Mouse (Mus musculus) forebrain, embryonic 11.5 days (tissue): Measurements from ENCODE around the gene Tnni1. TPM values are rescaled to one million over a fixed set of nuclear protein-coding genes. Genes with fewer than 3 reads are reported as not detected.

Experiments used
- ATAC-seq: fragments of 200-750 bp; cut with Nextera tagmentation; replicated peaks from 2 replicates; pipeline ENCODE4 v1.8.0; 2017; ENCODE audit warnings: moderate TSS enrichment; ENCODE audit not compliant: low FRiP score
- DNase-seq: peaks from one replicate; pipeline ENCODE4 v3.0.0-alpha.2; 2017; ENCODE audit warnings: low spot score
- H3K27ac ChIP-seq: fragments of 300-500 bp; sonication (generic); 2 replicates; pipeline ENCODE4 v1.5.1; 2014; ENCODE audit warnings: low read depth, low read length
- H3K27me3 ChIP-seq: fragments of 300-500 bp; sonication (generic); 2 replicates; pipeline ENCODE4 v1.6.1; 2014; ENCODE audit warnings: mild to moderate bottlenecking, low read length, mixed read lengths; ENCODE audit not compliant: control insufficient read depth, insufficient read depth
- H3K36me3 ChIP-seq: fragments of 300-500 bp; sonication (generic); 2 replicates; pipeline ENCODE4 v1.6.1; 2014; ENCODE audit warnings: mild to moderate bottlenecking, low read length, moderate library complexity, mixed read lengths; ENCODE audit not compliant: control insufficient read depth, insufficient read depth
- H3K4me1 ChIP-seq: fragments of 300-500 bp; sonication (generic); replicated peaks from 2 replicates; pipeline ENCODE4 v1.6.1; 2014; ENCODE audit warnings: low read length, mixed read lengths; ENCODE audit not compliant: control insufficient read depth, insufficient read depth
- H3K4me2 ChIP-seq: fragments of 300-500 bp; sonication (generic); 2 replicates; pipeline ENCODE4 v1.6.1; 2014; ENCODE audit warnings: low read depth, mild to moderate bottlenecking, low read length, moderate library complexity, mixed read lengths; ENCODE audit not compliant: severe bottlenecking
- H3K4me3 ChIP-seq: fragments of 300-500 bp; sonication (generic); 2 replicates; pipeline ENCODE4 v1.5.1; 2014; ENCODE audit warnings: low read depth, low read length
- H3K9ac ChIP-seq: fragments of 300-500 bp; sonication (generic); 2 replicates; pipeline ENCODE4 v1.6.1; 2014; ENCODE audit warnings: low read length
- H3K9me3 ChIP-seq: fragments of 300-500 bp; sonication (generic); 2 replicates; pipeline ENCODE4 v1.6.1; 2016; ENCODE audit warnings: low read length, mixed read lengths; ENCODE audit not compliant: control insufficient read depth
- WGBS: fragments of 180-500 bp; shearing (Covaris S2); extraction: QIAGEN DNeasy Blood & Tissue Kit; methylation state at CpG from one replicate; pipeline ENCODE4 v1.1.7; 2014; 5-methylcytosine and 5-hydroxymethylcytosine counted together
- polyA plus RNA-seq: library from polyadenylated mRNA; unstranded; fragments of >200 nt; fragmentation: Nextera tagmentation; extraction: Ambion mirVana; gene quantifications from 2 replicates; pipeline ENCODE4 v1.2.1, GENCODE M21; 2014

Tnni1 gene
- polyA plus RNA-seq, 1 experiment from 2014 or later: 0.65 TPM

- Histone ChIP-seq H3K27ac (no peak overlapping the region), H3K4me3 (no peak overlapping the region), H3K4me1 (0 out of 2 replicates have a peak, but pooled peaks cover 1% of the 10 kb centered on the region), H3K9ac (no peak overlapping the region), H3K27me3 (no peaks in the 10 kb centered on the region), H3K4me2 (no peak overlapping the region), H3K36me3 (no peaks in the 10 kb centered on the region), H3K9me3 (no peaks in the 10 kb centered on the region)
- no peak for ATAC-seq
- 88% methylated on average over 4 of the region's 4 CpGs for WGBS
- DNase-seq: no peak
Observed at GRCm38 (mm10) chr1:135746248-135746647, 33.0 kb upstream of the Tnni1 start.

DNA sequence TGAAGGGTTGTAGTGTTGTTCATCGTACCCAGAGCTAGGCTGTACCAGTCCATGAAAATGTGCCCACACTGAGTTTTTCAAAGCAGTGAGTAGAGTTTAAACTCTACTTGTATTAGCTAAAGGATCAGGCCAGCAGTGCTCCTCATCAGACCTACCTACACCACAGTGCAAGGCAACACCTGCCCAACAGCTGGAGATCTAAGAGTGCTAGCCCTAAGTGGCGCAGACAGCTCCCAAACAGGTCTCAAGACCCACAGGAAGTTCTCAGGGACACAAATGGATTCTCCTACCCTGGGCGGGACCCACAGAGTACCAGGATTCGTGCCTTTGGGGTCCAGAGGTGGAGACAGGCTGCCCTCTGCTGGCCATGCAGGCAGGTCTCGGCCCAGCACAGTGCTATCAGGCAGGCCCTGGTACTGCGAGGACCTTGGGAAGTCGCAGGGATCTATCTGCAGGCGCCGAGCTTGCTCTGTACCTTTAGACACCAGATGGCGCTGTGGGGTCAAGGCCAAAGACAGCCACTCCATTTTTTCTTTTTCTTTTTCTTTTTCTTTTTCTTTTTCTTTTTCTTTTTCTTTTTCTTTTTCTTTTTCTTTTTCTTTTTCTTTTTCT is 26.4 kb upstream of the Tnni1 start:
- no peaks in the 10 kb centered on the region for H3K9me3 ChIP-seq
- H3K36me3 ChIP-seq: no peaks in the 10 kb centered on the region
- H3K27me3 ChIP-seq: no peaks in the 10 kb centered on the region
- H3K4me3 ChIP-seq: no peak overlapping the region
- no peak overlapping the region for H3K9ac ChIP-seq
- no peak overlapping the region for H3K27ac ChIP-seq
- ATAC-seq (peak; percentile 99), DNase-seq (peak; percentile 97)
- no peak overlapping the region for H3K4me2 ChIP-seq
- H3K4me1 ChIP-seq: no peaks in the 10 kb centered on the region
- WGBS: 12% methylated on average over 10 of the region's 10 CpGs

DNA sequence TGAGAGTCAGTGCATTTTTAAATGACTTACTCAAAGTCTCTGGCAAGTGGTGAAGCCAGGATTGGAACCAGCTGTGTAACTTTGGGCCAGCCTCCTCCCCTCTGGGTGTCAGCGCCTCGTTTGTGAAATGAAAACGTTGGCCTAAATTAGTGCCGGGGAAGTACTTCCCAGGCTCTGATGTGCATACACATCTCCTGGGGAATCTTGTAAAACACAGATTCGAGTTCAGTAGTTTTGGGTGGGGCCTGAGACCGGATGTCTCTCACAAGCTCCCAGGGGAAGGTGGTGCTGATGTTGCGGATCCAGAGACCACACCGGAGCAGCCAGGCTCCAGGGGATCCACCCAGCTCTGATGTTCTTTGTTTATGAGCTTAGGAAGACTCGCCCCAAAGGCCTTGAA is 23.9 kb upstream of the Tnni1 start:
- Histone ChIP-seq H3K9me3 (no peaks in the 10 kb centered on the region), H3K36me3 (no peaks in the 10 kb centered on the region), H3K27ac (no peak overlapping the region), H3K4me2 (no peak overlapping the region), H3K27me3 (no peaks in the 10 kb centered on the region), H3K9ac (no peak overlapping the region), H3K4me3 (no peak overlapping the region), H3K4me1 (no peaks in the 10 kb centered on the region)
- ATAC-seq: no peak
- no peak for DNase-seq
- WGBS: 68% methylated on average over 9 of the region's 9 CpGs

DNA sequence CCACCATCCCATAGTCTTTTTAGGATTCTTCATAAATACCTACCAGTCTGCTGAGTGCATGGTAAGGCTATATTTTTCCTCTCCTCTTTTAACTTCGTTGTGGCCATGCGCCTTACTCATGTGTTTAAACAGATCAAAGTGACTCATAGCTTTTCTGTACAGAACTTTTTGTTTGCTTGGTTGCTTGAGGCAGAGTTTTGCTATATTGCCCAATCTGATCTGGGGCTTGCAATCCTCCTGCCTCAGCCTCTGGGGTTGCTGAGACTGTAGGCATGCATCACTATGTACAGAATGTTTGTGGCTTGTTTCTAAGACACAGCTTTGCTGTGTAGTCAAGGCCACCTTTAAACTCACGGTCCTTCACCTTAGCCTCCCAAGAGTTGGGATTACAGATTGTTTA is 23.3 kb upstream of the Tnni1 start:
- H3K9me3 ChIP-seq: no peaks in the 10 kb centered on the region
- no peak overlapping the region for H3K4me2 ChIP-seq
- H3K27ac ChIP-seq: no peak overlapping the region
- no peaks in the 10 kb centered on the region for H3K4me1 ChIP-seq
- no peaks in the 10 kb centered on the region for H3K36me3 ChIP-seq
- no peaks in the 10 kb centered on the region for H3K27me3 ChIP-seq
- H3K4me3 ChIP-seq: no peak overlapping the region
- no peak overlapping the region for H3K9ac ChIP-seq
- DNase-seq: no peak
- ATAC-seq: no peak
- 82% methylated on average over 3 of the region's 3 CpGs for WGBS

DNA sequence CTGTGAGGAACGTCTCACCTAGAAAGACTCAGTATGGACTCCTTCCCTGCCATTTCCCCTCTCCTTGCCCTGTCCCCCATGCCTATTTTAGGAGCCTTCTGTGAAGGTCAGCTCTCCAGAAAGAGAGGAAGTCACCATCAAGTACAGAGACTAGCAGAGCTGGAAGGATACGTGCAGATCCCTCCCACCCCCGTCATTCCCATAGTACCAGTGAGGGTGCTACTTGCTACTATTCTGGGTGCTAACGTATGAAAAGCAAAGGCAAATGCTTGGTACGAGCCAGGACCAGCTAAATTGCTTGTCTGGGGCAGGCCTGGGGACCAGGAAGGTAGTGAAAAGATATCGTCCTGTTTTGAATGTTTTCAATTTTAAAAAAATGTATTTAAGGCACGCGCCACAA is 21.9 kb upstream of the Tnni1 start:
- H3K4me1 ChIP-seq: no peaks in the 10 kb centered on the region
- no peak overlapping the region for H3K4me2 ChIP-seq
- H3K4me3 ChIP-seq: no peak overlapping the region
- DNase-seq (no peak), ATAC-seq (no peak)
- no peak overlapping the region for H3K9ac ChIP-seq
- no peaks in the 10 kb centered on the region for H3K36me3 ChIP-seq
- no peaks in the 10 kb centered on the region for H3K9me3 ChIP-seq
- H3K27ac ChIP-seq: no peak overlapping the region
- no peaks in the 10 kb centered on the region for H3K27me3 ChIP-seq
- WGBS: 81% methylated on average over 8 of the region's 8 CpGs

- Histone ChIP-seq H3K36me3 (no peaks in the 10 kb centered on the region), H3K4me2 (no peak overlapping the region), H3K27ac (no peak overlapping the region), H3K27me3 (no peaks in the 10 kb centered on the region), H3K4me1 (no peaks in the 10 kb centered on the region), H3K9ac (no peak overlapping the region), H3K9me3 (no peaks in the 10 kb centered on the region), H3K4me3 (no peak overlapping the region)
- ATAC-seq (no peak), DNase-seq (no peak)
- 29% methylated on average over 4 of the region's 4 CpGs for WGBS
Observed at GRCm38 (mm10) chr1:135759685-135760084, 19.5 kb upstream of the Tnni1 start.

DNA sequence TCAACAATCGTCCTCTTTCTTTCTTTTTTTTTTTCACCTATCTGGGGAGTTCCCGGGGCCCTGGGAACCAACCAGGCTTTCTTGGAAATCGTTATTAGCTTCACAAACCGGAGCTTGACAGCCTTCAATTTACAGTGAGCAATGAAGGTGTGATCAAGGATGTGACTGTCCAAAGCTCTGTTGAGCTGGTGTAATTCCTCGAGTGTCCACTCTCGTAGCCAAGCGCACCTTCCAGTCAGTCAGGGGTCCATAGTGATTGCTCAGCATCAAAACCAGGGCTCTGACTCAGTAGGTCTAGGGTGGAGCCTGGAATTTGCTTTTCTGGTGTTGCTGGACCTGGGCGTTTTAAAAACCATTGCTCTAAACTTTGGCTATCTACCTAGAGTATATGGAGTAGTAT is 19.0 kb upstream of the Tnni1 start:
- H3K9me3 ChIP-seq: no peaks in the 10 kb centered on the region
- H3K27me3 ChIP-seq: no peaks in the 10 kb centered on the region; the same call in 1 of the 2 replicates
- no peak overlapping the region for H3K9ac ChIP-seq
- H3K4me3 ChIP-seq: no peak overlapping the region
- H3K27ac ChIP-seq: no peak overlapping the region
- no peaks in the 10 kb centered on the region for H3K4me1 ChIP-seq
- no peaks in the 10 kb centered on the region for H3K36me3 ChIP-seq
- DNase-seq: no peak
- WGBS: 70% methylated on average over 8 of the region's 8 CpGs
- no peak for ATAC-seq
- H3K4me2 ChIP-seq: no peak overlapping the region

DNA sequence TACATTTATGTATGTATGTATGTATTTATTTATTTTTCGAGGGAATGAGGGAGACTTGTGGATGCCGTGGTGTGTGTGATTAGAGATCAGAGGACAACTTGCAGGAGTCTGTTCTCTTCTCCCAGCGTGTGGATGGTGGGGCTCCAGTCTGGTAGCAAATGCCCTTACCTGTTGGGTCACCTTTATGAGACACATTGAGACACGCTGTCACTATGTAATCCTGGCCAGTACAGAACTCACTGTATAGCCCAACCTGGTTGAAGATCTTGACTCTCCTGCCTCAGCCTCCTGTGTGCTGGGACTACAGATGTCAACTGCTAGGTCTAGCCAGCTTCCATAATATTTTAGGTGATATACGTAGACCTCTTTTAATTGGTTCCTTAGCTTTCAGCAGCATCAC is 17.5 kb upstream of the Tnni1 start:
- no peak for DNase-seq
- WGBS: 91% methylated on average over 5 of the region's 5 CpGs
- Histone ChIP-seq H3K4me3 (no peak overlapping the region), H3K9ac (no peak overlapping the region), H3K9me3 (no peaks in the 10 kb centered on the region), H3K36me3 (no peaks in the 10 kb centered on the region), H3K27me3 (no peaks in the 10 kb centered on the region; the same call in 1 of the 2 replicates), H3K4me1 (peaks cover 3% of the 10 kb centered on the region; the same call in 1 of the 2 replicates), H3K4me2 (no peak overlapping the region), H3K27ac (no peak overlapping the region)
- ATAC-seq: no peak

DNA sequence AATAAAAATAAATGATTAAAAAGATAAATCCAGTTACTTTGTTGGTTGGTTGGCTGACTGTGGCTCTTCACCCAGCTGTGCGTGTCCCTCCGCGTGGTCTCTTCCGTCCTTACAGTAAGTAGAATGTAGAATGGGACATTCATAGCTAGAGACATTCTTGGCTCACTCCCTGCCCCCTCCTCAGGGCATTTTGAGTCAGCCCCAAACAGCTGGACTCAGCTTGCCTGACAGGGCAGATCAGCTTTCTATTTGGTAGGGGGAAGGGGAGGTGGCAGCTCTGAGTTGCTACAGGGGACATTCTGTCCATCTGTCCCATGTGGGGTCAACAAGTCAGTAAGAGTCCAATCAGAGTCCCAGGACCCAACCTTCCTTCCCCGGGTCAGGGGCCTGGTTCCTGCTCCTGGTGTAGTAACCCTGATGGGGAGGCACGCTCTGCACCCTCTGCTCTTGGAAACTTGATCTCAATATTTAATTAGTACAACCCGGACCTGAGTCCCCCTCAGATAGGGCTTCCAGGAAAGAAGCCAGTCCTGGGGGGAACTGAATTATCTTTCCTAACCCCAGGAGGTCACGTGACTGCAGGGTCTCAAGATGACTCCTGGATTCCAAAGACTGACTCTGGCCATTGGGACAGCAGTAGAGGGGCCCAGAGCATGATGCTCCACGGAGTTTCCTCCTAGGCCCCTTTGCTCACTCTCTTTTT is 15.6 kb upstream of the Tnni1 start:
- DNase-seq (no peak), ATAC-seq (no peak)
- peaks cover 4% of the 10 kb centered on the region; the same call in 1 of the 2 replicates for H3K4me1 ChIP-seq
- no peaks in the 10 kb centered on the region for H3K9me3 ChIP-seq
- no peaks in the 10 kb centered on the region; the same call in 1 of the 2 replicates for H3K36me3 ChIP-seq
- H3K9ac ChIP-seq: no peak overlapping the region
- no peak overlapping the region for H3K4me3 ChIP-seq
- 80% methylated on average over 9 of the region's 9 CpGs for WGBS
- no peak overlapping the region for H3K4me2 ChIP-seq
- H3K27ac ChIP-seq: no peak overlapping the region
- H3K27me3 ChIP-seq: no peaks in the 10 kb centered on the region; the same call in 1 of the 2 replicates
